Mouse (Mus musculus): ENCODE data around the gene Casc1. TPM values are rescaled to one million over a fixed set of nuclear protein-coding genes. Genes with fewer than 3 reads are reported as not detected.

Gene Casc1
- polyA plus RNA-seq (2015; fragmentation: Nextera tagmentation; extraction: Ambion mirVana): 0.79 and 1.3 TPM in 2 replicates

DNA sequence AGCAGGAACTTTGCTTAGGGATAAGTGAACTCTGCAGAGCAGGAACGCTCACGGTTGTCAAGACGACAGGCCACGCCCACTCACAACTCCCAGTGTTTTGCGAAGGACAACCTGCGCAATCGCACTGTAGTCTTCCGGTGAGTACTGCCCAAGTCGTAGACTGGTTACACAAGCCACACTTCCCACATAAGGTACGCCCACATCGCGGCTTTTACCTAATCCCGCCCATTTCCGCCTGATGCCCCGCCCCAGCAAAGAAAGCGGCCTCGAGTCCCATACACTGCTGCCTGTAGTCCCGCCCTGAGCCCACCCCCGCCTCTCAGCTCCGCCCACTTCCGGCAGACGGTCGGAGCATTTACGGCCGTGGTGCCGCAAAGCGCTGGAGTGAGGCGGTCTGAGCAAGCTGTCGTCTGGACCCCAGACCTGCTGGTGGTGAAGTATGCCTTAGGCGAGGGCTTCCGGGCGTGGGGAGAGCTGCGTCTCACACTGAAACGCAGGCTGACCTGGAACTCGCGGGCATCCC is at the start of gene Casc1, which contains the start of gene Etfrf1:
Casc1 (minus strand) TSS at position 190 of the 523 bp plus-strand sequence.
Etfrf1 (plus strand) TSS at position 319 of the 523 bp plus-strand sequence.
- Histone ChIP-seq H3K36me3 (peaks cover 2% of the 10 kb centered on the region; the same call in 1 of the 2 replicates), H3K9ac (peak within 1 kb of the TSS; percentile 84), H3K4me1 (peaks cover 18% of the 10 kb centered on the region), H3K4me2 (peak within 1 kb of the TSS; percentile 78), H3K9me3 (no peaks in the 10 kb centered on the region), H3K27ac (peak within 1 kb of the TSS; percentile 97), H3K27me3 (no peaks in the 10 kb centered on the region), H3K4me3 (peak within 1 kb of the TSS; percentile 71)
- ATAC-seq (ENCODE audit: borderline replicate concordance, extremely low read depth, low FRiP score, low TSS enrichment): peak; percentile 100
- WGBS: under 1% methylated on average over 36 of the region's 36 CpGs

- ATAC-seq (ENCODE audit: borderline replicate concordance, extremely low read depth, low FRiP score, low TSS enrichment): no peak
- Histone ChIP-seq H3K4me3 (no peak overlapping the region), H3K4me1 (peaks cover 12% of the 10 kb centered on the region), H3K9ac (no peak overlapping the region), H3K9me3 (no peaks in the 10 kb centered on the region), H3K27me3 (no peaks in the 10 kb centered on the region), H3K36me3 (no peaks in the 10 kb centered on the region), H3K4me2 (no peak overlapping the region), H3K27ac (peak overlapping the region; percentile 74)
- 8% methylated on average over 2 of the region's 2 CpGs for WGBS
These were observed 45.9 kb upstream of the Casc1 start for GRCm38 (mm10) chr6:145256701-145257073.

- no peak overlapping the region for H3K9ac ChIP-seq
- peaks cover 14% of the 10 kb centered on the region for H3K4me1 ChIP-seq
- H3K36me3 ChIP-seq: no peaks in the 10 kb centered on the region
- ATAC-seq (ENCODE audit: borderline replicate concordance, extremely low read depth, low FRiP score, low TSS enrichment): peak; percentile 53; the same call in 1 of the 2 replicates
- H3K27me3 ChIP-seq: no peaks in the 10 kb centered on the region
- H3K27ac ChIP-seq: peak overlapping the region; percentile 74
- no peaks in the 10 kb centered on the region for H3K9me3 ChIP-seq
- no peak overlapping the region for H3K4me2 ChIP-seq
- no peak overlapping the region for H3K4me3 ChIP-seq
- 55% methylated on average over 13 of the region's 13 CpGs for WGBS
These were observed 45.3 kb upstream of the Casc1 start for GRCm38 (mm10) chr6:145255952-145256700.

- Histone ChIP-seq H3K36me3 (peaks cover 6% of the 10 kb centered on the region; the same call in 1 of the 2 replicates), H3K4me2 (peak overlapping the region; percentile 78), H3K4me1 (peaks cover 21% of the 10 kb centered on the region), H3K9me3 (no peaks in the 10 kb centered on the region), H3K9ac (peak overlapping the region; percentile 94), H3K27ac (peak overlapping the region; percentile 88), H3K27me3 (no peaks in the 10 kb centered on the region), H3K4me3 (peak overlapping the region; percentile 93)
- ATAC-seq (ENCODE audit: borderline replicate concordance, extremely low read depth, low FRiP score, low TSS enrichment): no peak
- WGBS: 7% methylated on average over 16 of the region's 16 CpGs
These were observed 40.0 kb upstream of the Casc1 start for GRCm38 (mm10) chr6:145250820-145251219.

- peak within 1 kb of the TSS; percentile 93 for H3K4me3 ChIP-seq
- H3K36me3 ChIP-seq: peaks cover 10% of the 10 kb centered on the region; the same call in 1 of the 2 replicates
- WGBS: under 1% methylated on average over 62 of the region's 83 CpGs
- H3K27ac ChIP-seq: peak within 1 kb of the TSS; percentile 88
- ATAC-seq (ENCODE audit: borderline replicate concordance, extremely low read depth, low FRiP score, low TSS enrichment): peak; percentile 96
- peaks cover 17% of the 10 kb centered on the region; the same call in 1 of the 2 replicates for H3K4me1 ChIP-seq
- H3K9me3 ChIP-seq: no peaks in the 10 kb centered on the region
- no peaks in the 10 kb centered on the region for H3K27me3 ChIP-seq
- peak within 1 kb of the TSS; percentile 78 for H3K4me2 ChIP-seq
- peak within 1 kb of the TSS; percentile 94 for H3K9ac ChIP-seq
These were observed 39.5 kb upstream of the Casc1 start, which contains the start of gene Kras for GRCm38 (mm10) chr6:145250185-145250791. Kras (minus strand) TSS chr6:145250239.

DNA sequence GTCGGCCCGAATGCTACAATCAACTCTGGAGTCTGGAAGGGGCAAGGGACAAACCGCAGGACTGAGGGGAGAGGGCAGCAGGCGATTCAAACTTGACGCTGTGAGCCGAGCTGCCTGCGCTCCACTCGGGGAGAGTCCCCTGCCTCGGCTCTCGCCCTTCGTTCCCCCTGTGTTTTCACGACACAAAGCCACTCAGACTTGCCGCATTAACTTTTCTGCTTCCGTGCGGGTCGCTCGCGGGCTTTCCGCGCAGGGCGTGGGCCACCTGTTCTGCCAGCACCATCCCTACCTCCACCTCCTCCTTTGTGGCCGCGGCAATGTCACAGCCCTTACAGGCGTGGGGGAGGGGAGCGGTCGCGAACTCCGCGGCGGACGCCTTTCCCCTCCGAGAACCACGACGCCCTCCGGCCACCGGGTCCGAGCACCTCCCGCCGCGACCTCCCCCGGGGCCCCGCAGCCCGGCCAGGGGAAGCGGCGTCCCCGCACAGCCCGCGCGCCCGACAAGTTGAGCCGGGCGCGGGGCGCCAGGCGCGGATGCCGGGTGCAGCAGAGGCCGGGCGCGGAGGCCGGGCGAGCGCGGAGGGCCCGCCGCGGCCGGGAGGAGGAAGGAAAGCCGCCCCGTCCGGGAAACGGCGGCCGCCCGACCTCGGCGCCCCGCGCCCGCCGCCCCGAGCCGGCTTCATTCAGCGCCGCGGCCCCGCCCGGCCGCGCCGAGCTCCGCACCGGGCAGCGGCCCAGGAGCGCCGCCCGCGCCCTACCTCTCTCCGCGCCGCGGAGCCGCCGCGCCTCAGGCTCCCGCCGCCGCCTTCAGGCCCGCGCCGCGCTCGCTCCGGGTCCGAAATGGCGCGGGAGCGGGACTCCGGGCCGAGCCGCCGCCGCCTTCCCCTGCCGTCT is 38.7 kb upstream of the Casc1 start:
- H3K27me3 ChIP-seq: no peaks in the 10 kb centered on the region
- peak overlapping the region; percentile 94 for H3K9ac ChIP-seq
- peak overlapping the region; percentile 93 for H3K4me3 ChIP-seq
- peaks cover 17% of the 10 kb centered on the region; the same call in 1 of the 2 replicates for H3K4me1 ChIP-seq
- WGBS: 3% methylated on average over 89 of the region's 124 CpGs
- H3K36me3 ChIP-seq: peaks cover 14% of the 10 kb centered on the region
- H3K27ac ChIP-seq: peak overlapping the region; percentile 88
- H3K9me3 ChIP-seq: no peaks in the 10 kb centered on the region
- peak overlapping the region; percentile 78 for H3K4me2 ChIP-seq
- ATAC-seq (ENCODE audit: borderline replicate concordance, extremely low read depth, low FRiP score, low TSS enrichment): peak; percentile 66

DNA sequence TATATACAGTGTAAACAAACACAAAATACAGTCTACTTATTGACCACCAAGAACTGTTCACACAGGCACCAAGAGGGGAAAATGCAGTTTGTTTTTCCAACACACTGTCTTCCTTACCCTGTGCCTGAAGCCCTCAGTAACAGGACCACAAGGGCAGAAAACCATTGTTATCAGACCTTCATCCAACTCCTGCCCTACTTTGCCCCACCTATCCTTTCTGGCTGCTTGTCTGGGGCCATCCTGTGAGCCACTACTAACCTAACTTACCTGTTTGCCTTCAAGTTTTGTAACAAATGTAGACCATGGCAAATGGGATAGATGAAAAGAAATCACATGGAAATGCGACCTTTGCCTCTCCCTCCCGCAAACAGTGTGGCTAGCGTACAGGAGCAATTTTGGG is 37.1 kb upstream of the Casc1 start:
- peak overlapping the region; percentile 11; the same call in 1 of the 2 replicates for H3K4me3 ChIP-seq

GRCm38 (mm10) chr6:145246841-145247240 is 36.0 kb upstream of the Casc1 start:
- no peak overlapping the region for H3K9ac ChIP-seq
- H3K9me3 ChIP-seq: no peaks in the 10 kb centered on the region
- H3K36me3 ChIP-seq: peaks cover 25% of the 10 kb centered on the region
- 80% methylated on average over 5 of the region's 5 CpGs for WGBS
- no peak for ATAC-seq (ENCODE audit: borderline replicate concordance, extremely low read depth, low FRiP score, low TSS enrichment)
- H3K4me1 ChIP-seq: peaks cover 17% of the 10 kb centered on the region; the same call in 1 of the 2 replicates
- H3K4me2 ChIP-seq: no peak overlapping the region
- H3K4me3 ChIP-seq: no peak overlapping the region
- no peaks in the 10 kb centered on the region for H3K27me3 ChIP-seq
- H3K27ac ChIP-seq: no peak overlapping the region

More for the DNA sequence above, 37.1 kb upstream of the Casc1 start:
- H3K4me1 ChIP-seq: peaks cover 17% of the 10 kb centered on the region; the same call in 1 of the 2 replicates
- H3K9me3 ChIP-seq: no peaks in the 10 kb centered on the region
- no peaks in the 10 kb centered on the region for H3K27me3 ChIP-seq
- no peak for ATAC-seq (ENCODE audit: borderline replicate concordance, extremely low read depth, low FRiP score, low TSS enrichment)
- peak overlapping the region; percentile 29; the same call in 1 of the 2 replicates for H3K9ac ChIP-seq
- H3K36me3 ChIP-seq: peaks cover 25% of the 10 kb centered on the region
- H3K27ac ChIP-seq: no peak overlapping the region
- H3K4me2 ChIP-seq: peak overlapping the region; percentile 78; the same call in 1 of the 2 replicates
- WGBS: 69% methylated on average over 3 of the region's 3 CpGs

DNA sequence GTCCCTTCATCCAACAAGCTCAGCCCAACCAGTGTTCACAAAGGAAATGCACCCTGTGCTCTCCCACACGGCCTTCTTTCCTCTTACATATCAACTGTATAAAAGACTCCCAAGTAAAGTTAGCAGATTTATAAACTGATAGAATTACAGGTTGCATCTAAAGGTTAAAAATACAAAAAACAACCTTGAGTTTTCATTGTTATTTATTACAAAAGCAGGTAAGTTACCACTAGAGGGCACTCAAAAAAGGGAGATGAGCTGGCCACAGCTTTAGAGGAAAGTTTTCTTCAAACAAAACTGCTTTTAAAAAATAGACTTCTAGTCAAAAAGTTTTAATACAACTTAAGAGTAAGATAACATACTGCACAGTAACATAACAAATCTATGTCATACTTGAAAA is 31.7 kb upstream of the Casc1 start:
- Histone ChIP-seq H3K9me3 (no peaks in the 10 kb centered on the region), H3K27me3 (no peaks in the 10 kb centered on the region), H3K9ac (no peak overlapping the region), H3K36me3 (peaks cover 51% of the 10 kb centered on the region), H3K27ac (no peak overlapping the region), H3K4me3 (no peak overlapping the region), H3K4me2 (no peak overlapping the region), H3K4me1 (no peaks in the 10 kb centered on the region)
- 28% methylated on average over 1 of the region's 1 CpGs for WGBS
- ATAC-seq (ENCODE audit: borderline replicate concordance, extremely low read depth, low FRiP score, low TSS enrichment): no peak

DNA sequence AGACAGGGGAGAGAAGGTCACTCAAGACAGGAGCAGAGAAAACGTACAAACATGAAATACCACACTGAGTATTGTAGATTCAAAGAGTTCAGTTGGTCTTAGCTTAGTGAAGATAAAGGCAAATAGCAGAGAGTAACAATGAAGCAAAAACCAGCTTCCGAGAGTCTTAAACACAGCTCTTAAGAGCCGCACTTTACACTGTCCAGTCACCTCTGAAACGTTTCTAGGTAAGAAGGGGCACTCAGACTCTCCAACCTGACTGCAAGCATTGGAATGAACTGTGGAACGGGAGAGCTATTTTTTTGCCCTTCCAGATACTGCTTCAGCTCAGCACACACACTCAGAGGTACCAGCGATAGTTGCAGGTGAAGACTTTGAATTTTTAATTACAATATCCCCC is 29.5 kb upstream of the Casc1 start:
- ATAC-seq (ENCODE audit: borderline replicate concordance, extremely low read depth, low FRiP score, low TSS enrichment): no peak
- no peak overlapping the region for H3K27ac ChIP-seq
- 78% methylated on average over 6 of the region's 6 CpGs for WGBS
- no peaks in the 10 kb centered on the region for H3K4me1 ChIP-seq
- H3K4me3 ChIP-seq: no peak overlapping the region
- H3K36me3 ChIP-seq: peaks cover 45% of the 10 kb centered on the region
- no peaks in the 10 kb centered on the region for H3K27me3 ChIP-seq
- H3K9ac ChIP-seq: no peak overlapping the region
- no peak overlapping the region for H3K4me2 ChIP-seq
- no peaks in the 10 kb centered on the region for H3K9me3 ChIP-seq

DNA sequence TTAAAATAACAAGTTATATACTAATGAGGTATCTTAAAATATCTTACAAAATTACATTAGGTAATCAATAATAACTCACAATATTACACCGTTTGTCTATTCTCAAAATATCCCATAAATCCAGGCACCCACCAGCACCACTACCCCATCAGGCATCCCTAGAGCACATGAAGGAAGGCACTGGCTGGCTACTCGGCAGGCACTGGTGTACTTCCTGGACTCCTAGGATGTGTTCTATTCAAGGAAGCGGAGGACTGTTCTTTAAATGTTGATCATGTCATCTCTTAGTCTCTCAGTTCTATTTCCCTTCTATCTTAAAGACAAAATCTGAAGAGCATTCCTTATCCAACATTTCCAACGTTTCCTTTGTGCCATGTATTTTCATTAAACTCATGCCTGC is 26.3 kb upstream of the Casc1 start:
- no peaks in the 10 kb centered on the region for H3K9me3 ChIP-seq
- H3K36me3 ChIP-seq: peaks cover 30% of the 10 kb centered on the region
- no peak overlapping the region for H3K4me2 ChIP-seq
- no peaks in the 10 kb centered on the region for H3K27me3 ChIP-seq
- H3K27ac ChIP-seq: no peak overlapping the region
- H3K9ac ChIP-seq: no peak overlapping the region
- no peak for ATAC-seq (ENCODE audit: borderline replicate concordance, extremely low read depth, low FRiP score, low TSS enrichment)
- H3K4me1 ChIP-seq: no peaks in the 10 kb centered on the region
- H3K4me3 ChIP-seq: no peak overlapping the region
- 68% methylated on average over 4 of the region's 4 CpGs for WGBS

Measured in lung, embryonic 15.5 days (tissue).